Comparison of ENCODE assay signal across 8 mouse cellular contexts in genomic region chr16:36071450-36072379, GRCm38 (mm10). TPM values are rescaled to one million over a fixed set of nuclear protein-coding genes. Genes with fewer than 3 reads are reported as not detected.
DNase-seq lines count a peak whose midpoint lies in the region; ATAC-seq and TF ChIP-seq lines count a peak whose summit lies in the region.

Gene Fam162a (minus strand): TSS chr16:36071594.
Gene Ccdc58 (plus strand): TSS chr16:36071685.

- peak; percentile 98 for TF ChIP-seq POLR2A in bone marrow, adult 2 months (IDR thresholded peaks at IDR 0.05; ENCODE audit: borderline replicate concordance, control insufficient read depth, low read depth, low read length)

- H3K9me3 ChIP-seq in embryonic facial prominence, embryonic 15.5 days (replicated peaks), result no peaks in the 10 kb centered on the region
- no peaks in the 10 kb centered on the region for H3K9me3 ChIP-seq in kidney, embryonic 14.5 days (ENCODE audit: control insufficient read depth, low read length)
- no peaks in the 10 kb centered on the region for H3K9me3 ChIP-seq in limb, embryonic 15.5 days

- no peak for TF ChIP-seq CTCF in bone marrow, adult 2 months (IDR thresholded peaks at IDR 0.05; ENCODE audit: control insufficient read depth, insufficient read depth, low read length)

- no peaks in the 10 kb centered on the region for H3K36me3 ChIP-seq in embryonic facial prominence, embryonic 15.5 days
- H3K36me3 ChIP-seq in kidney, embryonic 14.5 days (ENCODE audit: control insufficient read depth, insufficient read depth, low read length), result peaks cover 12% of the 10 kb centered on the region; the same call in 1 of the 2 replicates
- H3K36me3 ChIP-seq in limb, embryonic 15.5 days, result peaks cover 5% of the 10 kb centered on the region; the same call in 1 of the 2 replicates

- peak; percentile 92 for DNase-seq in 416B (ENCODE audit: low read depth)
- peak; percentile 91 to 92 for DNase-seq in heart, adult 9 months (ENCODE audit: low spot score in 2 of 2)
- peak; percentile 67 to 84 for DNase-seq in monocyte, adult 2 months (ENCODE audit: low read depth in 1 of 2, low spot score in 2 of 2)
- DNase-seq in spleen, postnatal 36 days (ENCODE audit: low spot score in 2 of 2), result peak; percentile 90

- WGBS in bone marrow, adult 2 months, result under 1% methylated on average over 81 of the region's 81 CpGs
- under 1% methylated on average over 81 of the region's 81 CpGs for WGBS in embryonic facial prominence, embryonic 15.5 days
- under 1% methylated on average over 72 of the region's 81 CpGs for WGBS in kidney, embryonic 14.5 days
- under 1% methylated on average over 73 of the region's 81 CpGs for WGBS in limb, embryonic 15.5 days

- no peaks in the 10 kb centered on the region; the same call in none of the 2 replicates for H3K4me1 ChIP-seq in bone marrow, adult 2 months (ENCODE audit: control insufficient read depth, insufficient read depth, low read length)
- peaks cover 10% of the 10 kb centered on the region; the same call in 1 of the 2 replicates for H3K4me1 ChIP-seq in embryonic facial prominence, embryonic 15.5 days
- peaks cover 20% of the 10 kb centered on the region for H3K4me1 ChIP-seq in kidney, embryonic 14.5 days (ENCODE audit: control insufficient read depth, insufficient read depth, low read length)
- peaks cover 24% of the 10 kb centered on the region for H3K4me1 ChIP-seq in limb, embryonic 15.5 days

- peak within 1 kb of the TSS; percentile 62 for H3K4me2 ChIP-seq in embryonic facial prominence, embryonic 15.5 days (replicated peaks)
- peak within 1 kb of the TSS; percentile 70 for H3K4me2 ChIP-seq in kidney, embryonic 14.5 days (replicated peaks; ENCODE audit: low read depth, low read length)
- peak within 1 kb of the TSS; percentile 54 for H3K4me2 ChIP-seq in limb, embryonic 15.5 days

- H3K27me3 ChIP-seq in embryonic facial prominence, embryonic 15.5 days, result no peaks in the 10 kb centered on the region
- H3K27me3 ChIP-seq in kidney, embryonic 14.5 days (ENCODE audit: control insufficient read depth, insufficient read depth, low read length), result no peaks in the 10 kb centered on the region
- no peaks in the 10 kb centered on the region for H3K27me3 ChIP-seq in limb, embryonic 15.5 days

- peak; percentile 96 for ATAC-seq in embryonic facial prominence, embryonic 15.5 days (ENCODE audit: insufficient number of reproducible peaks, low FRiP score, low TSS enrichment, low read depth)
- ATAC-seq in kidney, embryonic 14.5 days (ENCODE audit: low FRiP score, low TSS enrichment), result peak; percentile 95
- ATAC-seq in limb, embryonic 15.5 days (ENCODE audit: insufficient number of reproducible peaks, low FRiP score, low TSS enrichment, low read depth), result peak; percentile 93

- H3K27ac ChIP-seq in bone marrow, adult 2 months (ENCODE audit: control insufficient read depth, insufficient read depth, low read depth, low read length, poor library complexity), result peak within 1 kb of the TSS; percentile 88
- peak within 1 kb of the TSS; percentile 100 for H3K27ac ChIP-seq in embryonic facial prominence, embryonic 15.5 days (replicated peaks)
- H3K27ac ChIP-seq in kidney, embryonic 14.5 days (ENCODE audit: low read depth, low read length), result peak within 1 kb of the TSS; percentile 98
- H3K27ac ChIP-seq in limb, embryonic 15.5 days, result peak within 1 kb of the TSS; percentile 100

- H3K4me3 ChIP-seq in bone marrow, adult 2 months (replicated peaks; ENCODE audit: control insufficient read depth, low read depth, low read length), result peak within 1 kb of the TSS; percentile 71
- peak within 1 kb of the TSS; percentile 77 for H3K4me3 ChIP-seq in embryonic facial prominence, embryonic 15.5 days (replicated peaks)
- peak within 1 kb of the TSS; percentile 83 for H3K4me3 ChIP-seq in kidney, embryonic 14.5 days (ENCODE audit: low read length)
- peak within 1 kb of the TSS; percentile 86 for H3K4me3 ChIP-seq in limb, embryonic 15.5 days

- peak within 1 kb of the TSS; percentile 85 for H3K9ac ChIP-seq in embryonic facial prominence, embryonic 15.5 days
- peak within 1 kb of the TSS; percentile 82 for H3K9ac ChIP-seq in kidney, embryonic 14.5 days (ENCODE audit: low read depth, low read length)
- H3K9ac ChIP-seq in limb, embryonic 15.5 days, result peak within 1 kb of the TSS; percentile 82

RNA-seq across cellular contexts. Expression of gene Fam162a, which starts in this region (rescaled TPM):
- 30.9 and 65.6 TPM in 2 replicates for polyA plus RNA-seq in bone marrow, adult 2 months (2011; ENCODE audit: insufficient read depth, insufficient read length, low replicate concordance, missing spikeins)
- 615 and 648 TPM in 2 replicates for polyA plus RNA-seq in embryonic facial prominence, embryonic 15.5 days (2015; fragmentation: Nextera tagmentation; extraction: Ambion mirVana)
- 283 and 349 TPM in 2 replicates for polyA plus RNA-seq in kidney, embryonic 14.5 days (2014; fragmentation: Nextera tagmentation; extraction: Ambion mirVana)
- polyA plus RNA-seq in limb, embryonic 15.5 days (2015; fragmentation: Nextera tagmentation; extraction: Ambion mirVana), result 729 and 794 TPM in 2 replicates

RNA-seq across cellular contexts. Expression of gene Ccdc58, which starts in this region (rescaled TPM):
- 18.8 and 52.8 TPM in 2 replicates for polyA plus RNA-seq in bone marrow, adult 2 months (2011; ENCODE audit: insufficient read depth, insufficient read length, low replicate concordance, missing spikeins)
- polyA plus RNA-seq in embryonic facial prominence, embryonic 15.5 days (2015; fragmentation: Nextera tagmentation; extraction: Ambion mirVana), result 67.6 and 76.7 TPM in 2 replicates
- 99.3 and 115 TPM in 2 replicates for polyA plus RNA-seq in kidney, embryonic 14.5 days (2014; fragmentation: Nextera tagmentation; extraction: Ambion mirVana)
- polyA plus RNA-seq in limb, embryonic 15.5 days (2015; fragmentation: Nextera tagmentation; extraction: Ambion mirVana), result 80.8 and 85.0 TPM in 2 replicates

Comparison
In these comparisons a context has a peak if more than half of its experiments do, and no peak if none do; other contexts are left out.
1. Peak in every context shown above with its lines: DNase-seq, ATAC-seq, H3K4me3 ChIP-seq and H3K27ac ChIP-seq.